Mouse (Mus musculus) heart, postnatal 36 days (tissue): ENCODE measurements around the gene Etv2. TPM values are rescaled to one million over a fixed set of nuclear protein-coding genes. Genes with fewer than 3 reads are reported as not detected.

Experiments used
- DNase-seq, 2 experiments: peaks; one replicate each; pipeline ENCODE4 v3.0.0; 2021 to 2022
- intact Hi-C: fragments of 180-260 bp; cut with DNase I; formaldehyde crosslinking; loops from one replicate; pipeline ENCODE4 v1.15.1; 2025
- total RNA-seq, 2 experiments: library from RNA; stranded (reverse); gene quantifications; 2 replicates each; pipeline ENCODE4 v1.2.3; 2021

Etv2 gene
- total RNA-seq: not detected

- intact Hi-C loops: no loop called here
Observed at GRCm38 (mm10) chr7:30635752-30636151, at the start of gene Etv2. Etv2 (minus strand) TSS chr7:30635852.

GRCm38 (mm10) chr7:30683425-30683824 is 47.8 kb upstream of the Etv2 start:
- intact Hi-C loops: no loop called here
- no peak for DNase-seq

More at GRCm38 (mm10) chr7:30635752-30636151, at the start of gene Etv2:
- no peak for DNase-seq

GRCm38 (mm10) chr7:30681897-30682296 is 46.2 kb upstream of the Etv2 start:
- intact Hi-C loops: no loop called here
- DNase-seq: peak; percentile 26 to 49

- DNase-seq: peak; percentile 60 to 61
- intact Hi-C loops: no loop called here
Observed at GRCm38 (mm10) chr7:30678263-30678975, 42.8 kb upstream of the Etv2 start.

- no peak for DNase-seq
- intact Hi-C loops: no loop called here
Observed at GRCm38 (mm10) chr7:30671480-30671879, 35.8 kb upstream of the Etv2 start, which contains the start of gene Pmis2. Pmis2 (minus strand) TSS chr7:30671605.

- no peak for DNase-seq
- intact Hi-C loops: loop anchor here (5.0 kb wide), 1 partner anchor 82 kb away; the partner anchor contains the start of gene Kmt2b
Observed at GRCm38 (mm10) chr7:30669229-30669628, 33.6 kb upstream of the Etv2 start.

GRCm38 (mm10) chr7:30665321-30665720 is 29.7 kb upstream of the Etv2 start:
- no peak for DNase-seq
- intact Hi-C loops: loop anchor here (5.0 kb wide), 1 partner anchor 78 kb away; the partner anchor contains the start of gene Kmt2b

GRCm38 (mm10) chr7:30664529-30665200 is 29.0 kb upstream of the Etv2 start, which contains the start of gene Haus5:
Haus5 (minus strand) TSS chr7:30664994.
- peak; percentile 87 to 92 for DNase-seq
- intact Hi-C loops: loop anchor here (5.0 kb wide), 1 partner anchor 77 kb away; the partner anchor contains the start of gene Kmt2b

GRCm38 (mm10) chr7:30649591-30650540 is 14.2 kb upstream of the Etv2 start, which contains the start of gene Rbm42:
Rbm42 (minus strand) TSS chr7:30650317.
- peak; percentile 95 to 96 for DNase-seq
- intact Hi-C loops: loop anchor here (1.0 to 10.0 kb wide), 4 partner anchors 25 to 435 kb away; partner anchors contain the start of gene Tmem147

GRCm38 (mm10) chr7:30639083-30639482 is 3.4 kb upstream of the Etv2 start:
- intact Hi-C loops: no loop called here

GRCm38 (mm10) chr7:30636395-30636794 is 743 bp upstream of the Etv2 start:
- intact Hi-C loops: no loop called here
- no peak for DNase-seq

More at GRCm38 (mm10) chr7:30639083-30639482, 3.4 kb upstream of the Etv2 start:
- DNase-seq: no peak

- DNase-seq: peak; percentile 26 to 44
- intact Hi-C loops: no loop called here
Observed at GRCm38 (mm10) chr7:30634621-30635020, 1.0 kb downstream of the Etv2 start.

- intact Hi-C loops: no loop called here
- no peak for DNase-seq
Observed at GRCm38 (mm10) chr7:30633762-30634412, 1.8 kb downstream of the Etv2 start.

- no peak for DNase-seq
- intact Hi-C loops: no loop called here
Observed at GRCm38 (mm10) chr7:30629013-30629412, 6.6 kb downstream of the Etv2 start.

- intact Hi-C loops: no loop called here
- no peak for DNase-seq
Observed at GRCm38 (mm10) chr7:30626647-30627046, 9.0 kb downstream of the Etv2 start.

- intact Hi-C loops: loop anchor here (2.0 kb wide), 1 partner anchor 23 kb away; no protein-coding TSS in a partner anchor
- DNase-seq: peak; percentile 85 to 87
Observed at GRCm38 (mm10) chr7:30625530-30626384, 9.9 kb downstream of the Etv2 start, which contains the start of gene Cox6b1. Cox6b1 (minus strand) TSS chr7:30626151.

GRCm38 (mm10) chr7:30619202-30619601 is 16.4 kb downstream of the Etv2 start:
- DNase-seq: peak in 1 of 2 experiments; percentile 25

GRCm38 (mm10) chr7:30618658-30619057 is 17.0 kb downstream of the Etv2 start:
- DNase-seq: no peak
- intact Hi-C loops: no loop called here

More at GRCm38 (mm10) chr7:30619202-30619601, 16.4 kb downstream of the Etv2 start:
- intact Hi-C loops: no loop called here
